In genomic region chr5:151408124-151408900, GRCm38 (mm10) we compare ENCODE assay signal across 23 mouse cellular contexts. TPM values are rescaled to one million over a fixed set of nuclear protein-coding genes. Genes with fewer than 3 reads are reported as not detected.
A peak's percentile ranks its signal among the peaks of the same experiment; 100 is the strongest.
DNase-seq lines count a peak whose midpoint lies in the region; ATAC-seq and TF ChIP-seq lines count a peak whose summit lies in the region.
"Had no signal": no experiment of that assay in that cellular context is flagged by ENCODE, and none has a peak within 500 bp of the region (broad histone marks: within the 10 kb centered on the region; RNA-seq: fewer than 3 reads in every experiment).

No protein-coding gene starts in this region.

- H3K4me3 ChIP-seq in liver, adult 2 months (ENCODE audit: insufficient read depth, low read depth, low read length): no peak overlapping the region
- H3K4me3 ChIP-seq in neural tube, embryonic 11.5 days (ENCODE audit: low read depth, low read length): no peak overlapping the region
- no peak overlapping the region for H3K4me3 ChIP-seq in liver, postnatal 0 days (ENCODE audit: low read depth, low read length)
- H3K4me3 ChIP-seq in forebrain, postnatal 0 days (ENCODE audit: low read depth, low read length): no peak overlapping the region
- H3K4me3 ChIP-seq: embryonic facial prominence, embryonic 15.5 days; heart, embryonic 15.5 days; layer of hippocampus, adult 2 months; limb, embryonic 13.5 days had no signal

- TF ChIP-seq EP300 in liver, postnatal 0 days (IDR thresholded peaks at IDR 0.05; ENCODE audit: low read depth): no peak

- no peaks in the 10 kb centered on the region for H3K27me3 ChIP-seq in liver, adult 2 months (ENCODE audit: control insufficient read depth, insufficient read depth, low read length)
- no peaks in the 10 kb centered on the region for H3K27me3 ChIP-seq in neural tube, embryonic 11.5 days (ENCODE audit: control insufficient read depth, insufficient read depth, low read length)
- H3K27me3 ChIP-seq in liver, postnatal 0 days (ENCODE audit: insufficient read depth, low read length): no peaks in the 10 kb centered on the region
- H3K27me3 ChIP-seq in forebrain, postnatal 0 days (ENCODE audit: insufficient read depth, low read length): no peaks in the 10 kb centered on the region
- H3K27me3 ChIP-seq: embryonic facial prominence, embryonic 15.5 days; heart, embryonic 15.5 days; limb, embryonic 13.5 days had no signal

- peaks cover 22% of the 10 kb centered on the region for H3K4me1 ChIP-seq in liver, adult 2 months (ENCODE audit: control insufficient read depth, insufficient read depth, low read length)
- peaks cover 2% of the 10 kb centered on the region; the same call in 1 of the 2 replicates for H3K4me1 ChIP-seq in neural tube, embryonic 11.5 days (ENCODE audit: control insufficient read depth, insufficient read depth, low read length)
- peaks cover 16% of the 10 kb centered on the region for H3K4me1 ChIP-seq in liver, postnatal 0 days (ENCODE audit: insufficient read depth)
- peaks cover 3% of the 10 kb centered on the region; the same call in 1 of the 2 replicates for H3K4me1 ChIP-seq in forebrain, postnatal 0 days (ENCODE audit: insufficient read depth)

- TF ChIP-seq CTCF in liver, adult 2 months (IDR thresholded peaks at IDR 0.05; ENCODE audit: low read depth, low read length): no peak
- TF ChIP-seq CTCF in liver, postnatal 0 days (IDR thresholded peaks at IDR 0.05; ENCODE audit: low read depth): no peak
- TF ChIP-seq CTCF in forebrain, postnatal 0 days (IDR thresholded peaks at IDR 0.05; ENCODE audit: low read depth): no peak

- H3K9ac ChIP-seq in liver, adult 2 months (ENCODE audit: low read depth, low read length): 0 out of 2 replicates have a peak overlapping the region, but pooled peaks have one; percentile 28
- H3K9ac ChIP-seq in neural tube, embryonic 11.5 days (ENCODE audit: low read length): no peak overlapping the region
- H3K9ac ChIP-seq in liver, postnatal 0 days (replicated peaks): no peak overlapping the region
- H3K9ac ChIP-seq in forebrain, postnatal 0 days: no peak overlapping the region
- H3K9ac ChIP-seq: embryonic facial prominence, embryonic 15.5 days; heart, embryonic 15.5 days; limb, embryonic 13.5 days; lung, embryonic 14.5 days had no signal

- TF ChIP-seq POLR2A in liver, adult 2 months (IDR thresholded peaks at IDR 0.05; ENCODE audit: extremely low read depth, insufficient read depth, low read length): no peak

- H3K9me3 ChIP-seq in neural tube, embryonic 11.5 days (ENCODE audit: control insufficient read depth, low read length): no peaks in the 10 kb centered on the region
- no peaks in the 10 kb centered on the region for H3K9me3 ChIP-seq in liver, postnatal 0 days (ENCODE audit: low read length)
- no peaks in the 10 kb centered on the region for H3K9me3 ChIP-seq in forebrain, postnatal 0 days (ENCODE audit: low read length)
- H3K9me3 ChIP-seq: embryonic facial prominence, embryonic 15.5 days; G1E; heart, embryonic 15.5 days; limb, embryonic 13.5 days had no signal

- H3K79me2 ChIP-seq in liver, adult 2 months (ENCODE audit: control insufficient read depth, insufficient read depth, low read length): no peaks in the 10 kb centered on the region

- peak; percentile 87 for DNase-seq in liver, adult 2 months (ENCODE audit: extremely low read depth, low read depth, low spot score)
- no peak for DNase-seq in liver
- DNase-seq in neural tube, embryonic 11.5 days (ENCODE audit: low spot score): no peak
- no peak for DNase-seq in neural tube, embryonic 10.5 days (ENCODE audit: extremely low spot score, low spot score)
- DNase-seq in liver, postnatal 0 days: no peak
- no peak for DNase-seq in forebrain, postnatal 0 days
- no peak for DNase-seq in embryo, embryonic 10.5 days (ENCODE audit: low spot score)
- DNase-seq: cerebellum, adult 18-20 months; cerebellum, postnatal 25 days; gastrocnemius, postnatal 36 days; heart, postnatal 4 days; kidney, postnatal 10 days; layer of hippocampus, postnatal 36 days; lung, embryonic 14.5 days had no signal

- peak overlapping the region; percentile 99 for H3K27ac ChIP-seq in liver, adult 2 months (replicated peaks; ENCODE audit: insufficient read depth, low read depth, low read length)
- no peak overlapping the region for H3K27ac ChIP-seq in neural tube, embryonic 11.5 days (ENCODE audit: low read depth, low read length)
- peak overlapping the region; percentile 60; the same call in 1 of the 2 replicates for H3K27ac ChIP-seq in liver, postnatal 0 days (ENCODE audit: low read depth)
- no peak overlapping the region for H3K27ac ChIP-seq in forebrain, postnatal 0 days (ENCODE audit: low read depth, low read length)
- H3K27ac ChIP-seq: embryonic facial prominence, embryonic 15.5 days; heart, embryonic 15.5 days; layer of hippocampus, adult 2 months; limb, embryonic 13.5 days had no signal

- peak; percentile 40; the same call in 1 of the 2 replicates for ATAC-seq in neural tube, embryonic 11.5 days (ENCODE audit: insufficient read depth, low FRiP score, low TSS enrichment)
- ATAC-seq in liver, postnatal 0 days: peak; percentile 48; the same call in 1 of the 2 replicates
- no peak for ATAC-seq in forebrain, postnatal 0 days

- WGBS in liver, adult 2 months: 25% methylated on average over 7 of the region's 7 CpGs
- WGBS in neural tube, embryonic 11.5 days: 31% methylated on average over 7 of the region's 7 CpGs
- 56% methylated on average over 7 of the region's 7 CpGs for WGBS in liver, postnatal 0 days (ENCODE audit: insufficient replicate concordance)
- 21% methylated on average over 7 of the region's 7 CpGs for WGBS in forebrain, postnatal 0 days

- H3K36me3 ChIP-seq in liver, adult 2 months (ENCODE audit: control insufficient read depth, insufficient read depth, low read length): no peaks in the 10 kb centered on the region
- no peaks in the 10 kb centered on the region for H3K36me3 ChIP-seq in neural tube, embryonic 11.5 days (ENCODE audit: control insufficient read depth, insufficient read depth, low read length)
- H3K36me3 ChIP-seq in liver, postnatal 0 days (replicated peaks; ENCODE audit: insufficient read depth, low read length): no peaks in the 10 kb centered on the region
- H3K36me3 ChIP-seq in forebrain, postnatal 0 days (ENCODE audit: insufficient read depth): no peaks in the 10 kb centered on the region
- H3K36me3 ChIP-seq: embryonic facial prominence, embryonic 15.5 days; G1E; heart, embryonic 15.5 days; limb, embryonic 13.5 days had no signal

- H3K4me2 ChIP-seq in neural tube, embryonic 11.5 days (ENCODE audit: low read depth): no peak overlapping the region
- no peak overlapping the region for H3K4me2 ChIP-seq in liver, postnatal 0 days (ENCODE audit: low read depth, low read length)
- H3K4me2 ChIP-seq in forebrain, postnatal 0 days (ENCODE audit: low read depth): no peak overlapping the region
- H3K4me2 ChIP-seq: embryonic facial prominence, embryonic 15.5 days; heart, embryonic 15.5 days; limb, embryonic 13.5 days; lung, embryonic 14.5 days had no signal

RNA-seq across cellular contexts. Expression of gene Gm42906, which starts 19.7 kb away (rescaled TPM):
- not detected in 2 replicates for total RNA-seq in liver, adult 2 months (2014; rRNA removed)
- polyA plus RNA-seq in liver, adult 2 months (2012; rRNA removed): not detected in 2 replicates
- polyA plus RNA-seq in neural tube, embryonic 11.5 days (2014; fragmentation: Nextera tagmentation; extraction: Ambion mirVana): not detected in 2 replicates
- not detected in 2 replicates for polyA plus RNA-seq in liver, postnatal 0 days (2015; fragmentation: Nextera tagmentation; extraction: Ambion mirVana)
- total RNA-seq in forebrain, postnatal 0 days (2014; rRNA removed): not detected in 2 replicates
- not detected in 2 replicates for polyA plus RNA-seq in forebrain, postnatal 0 days (2015; fragmentation: Nextera tagmentation; extraction: Ambion mirVana)
- total RNA-seq: adrenal gland, postnatal 4 days; G1E; gastrocnemius, postnatal 36 days; heart, postnatal 4 days; layer of hippocampus, adult 2 months; layer of hippocampus, postnatal 36 days; megakaryocyte-erythroid progenitor cell, adult 5-6 weeks had no signal
- polyA plus RNA-seq: embryonic facial prominence, embryonic 15.5 days; forebrain, embryonic 16.5 days; G1E; limb, embryonic 13.5 days; lung, embryonic 14.5 days; thymus, postnatal 0 days had no signal

Comparison
In these comparisons a context has a peak if more than half of its experiments do, and no peak if none do; other contexts are left out.
1. H3K27ac ChIP-seq: peak in liver, adult 2 months (single experiment) and liver, postnatal 0 days (single experiment); none in neural tube, embryonic 11.5 days (single experiment) and forebrain, postnatal 0 days (single experiment).